Mouse (Mus musculus) ES-CJ7 (cell line): ENCODE results near the gene Kcna5.

Experiments
- DNase-seq: peaks from one replicate; pipeline ENCODE4 v3.0.0; 2011; ENCODE audit warnings: low read depth, low spot score

Gene Kcna5

GRCm38 (mm10) chr6:126536926-126537325 is 1.7 kb upstream of the Kcna5 start:
- no peak for DNase-seq

GRCm38 (mm10) chr6:126535911-126536270 is 679 bp upstream of the Kcna5 start:
- no peak for DNase-seq

- DNase-seq: no peak
Observed at GRCm38 (mm10) chr6:126534531-126535207, 543 bp downstream of the Kcna5 start.

GRCm38 (mm10) chr6:126531306-126531705 is 3.9 kb downstream of the Kcna5 start:
- peak; percentile 17 for DNase-seq

GRCm38 (mm10) chr6:126530019-126530418 is 5.2 kb downstream of the Kcna5 start:
- DNase-seq: no peak

- no peak for DNase-seq
Observed at GRCm38 (mm10) chr6:126514720-126515119, 20.5 kb downstream of the Kcna5 start.

- DNase-seq: no peak
Observed at GRCm38 (mm10) chr6:126513714-126514248, 21.4 kb downstream of the Kcna5 start.

- DNase-seq: no peak
Observed at GRCm38 (mm10) chr6:126513154-126513553, 22.1 kb downstream of the Kcna5 start.

- DNase-seq: no peak
Observed at GRCm38 (mm10) chr6:126508671-126509070, 26.5 kb downstream of the Kcna5 start.

GRCm38 (mm10) chr6:126503920-126504319 is 31.3 kb downstream of the Kcna5 start:
- no peak for DNase-seq

- no peak for DNase-seq
Observed at GRCm38 (mm10) chr6:126502691-126503301, 32.4 kb downstream of the Kcna5 start.

GRCm38 (mm10) chr6:126500985-126501384 is 34.2 kb downstream of the Kcna5 start:
- DNase-seq: peak; percentile 36

- DNase-seq: peak; percentile 65
Observed at GRCm38 (mm10) chr6:126500088-126500487, 35.1 kb downstream of the Kcna5 start.

- DNase-seq: peak; percentile 67
Observed at GRCm38 (mm10) chr6:126497878-126498277, 37.3 kb downstream of the Kcna5 start.

- DNase-seq: no peak
Observed at GRCm38 (mm10) chr6:126497173-126497839, 37.9 kb downstream of the Kcna5 start.

GRCm38 (mm10) chr6:126487136-126487535 is 48.1 kb downstream of the Kcna5 start:
- DNase-seq: no peak

GRCm38 (mm10) chr6:126484887-126485286 is 50.3 kb downstream of the Kcna5 start:
- DNase-seq: no peak

GRCm38 (mm10) chr6:126483264-126483867 is 51.8 kb downstream of the Kcna5 start:
- no peak for DNase-seq
